Mouse (Mus musculus) bone marrow macrophage, adult 2 months (primary cell): ENCODE measurements around the gene Adgra3.

Experiments
- CTCF ChIP-seq: IDR thresholded peaks from 2 replicates; pipeline ENCODE4 v1.5.1; 2012; ENCODE audit warnings: low read depth, mild to moderate bottlenecking, low read length, moderate library complexity
- POLR2A ChIP-seq: IDR thresholded peaks from 2 replicates; pipeline ENCODE4 v1.6.1; 2012; ENCODE audit warnings: mild to moderate bottlenecking, low read depth, low read length, borderline replicate concordance

DNA sequence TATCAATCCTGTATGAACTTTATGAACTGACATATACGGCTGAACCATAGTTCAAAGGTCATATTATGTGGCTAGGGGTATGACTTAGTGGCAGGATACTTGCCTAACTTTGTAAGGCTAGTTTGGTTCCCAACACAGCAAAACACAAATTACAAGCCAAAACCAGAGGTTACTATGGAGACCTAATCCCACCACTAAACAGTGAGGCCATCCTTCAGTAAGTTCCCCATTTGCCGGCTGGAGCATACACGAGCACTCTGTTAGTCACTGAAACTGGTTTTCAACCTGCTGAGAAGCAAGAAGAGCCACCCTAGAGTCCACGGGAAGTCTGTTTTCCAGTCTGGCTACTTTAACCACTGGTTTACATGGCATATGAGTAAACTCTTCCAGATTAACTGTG, 50.0 kb downstream of the Adgra3 start:
- no peak for TF ChIP-seq POLR2A
- TF ChIP-seq CTCF, result no peak
